Mouse (Mus musculus) intestine, embryonic 15.5 days (tissue): ENCODE results near the gene Tcl1b3. TPM values are rescaled to one million over a fixed set of nuclear protein-coding genes. Genes with fewer than 3 reads are reported as not detected.
"Not testable (repeated sequence)": the region's sequence is repeated elsewhere in the genome, so short reads cannot be mapped to it uniquely, and the experiment has no call there.

ENCODE experiments used
- ATAC-seq: fragments of 200-750 bp; cut with Nextera tagmentation; 2 replicates; pipeline ENCODE4 v1.8.0; 2017; ENCODE audit warnings: moderate TSS enrichment, moderate library complexity
- H3K27ac ChIP-seq: fragments of 300-500 bp; sonication (generic); 2 replicates; pipeline ENCODE4 v1.5.1; 2015; ENCODE audit warnings: mild to moderate bottlenecking, inconsistent platforms
- H3K27me3 ChIP-seq: fragments of 300-500 bp; sonication (generic); replicated peaks from 2 replicates; pipeline ENCODE4 v1.6.1; 2015; ENCODE audit warnings: inconsistent platforms
- H3K36me3 ChIP-seq: fragments of 300-500 bp; sonication (generic); 2 replicates; pipeline ENCODE4 v1.6.1; 2015; ENCODE audit warnings: inconsistent platforms
- H3K4me1 ChIP-seq: fragments of 300-500 bp; sonication (generic); replicated peaks from 2 replicates; pipeline ENCODE4 v1.6.1; 2015; ENCODE audit warnings: inconsistent platforms
- H3K4me2 ChIP-seq: fragments of 300-500 bp; sonication (generic); replicated peaks from 2 replicates; pipeline ENCODE4 v1.6.1; 2015; ENCODE audit warnings: mild to moderate bottlenecking, inconsistent platforms
- H3K4me3 ChIP-seq: fragments of 300-500 bp; sonication (generic); replicated peaks from 2 replicates; pipeline ENCODE4 v1.5.1; 2015; ENCODE audit warnings: inconsistent platforms
- H3K9ac ChIP-seq: fragments of 300-500 bp; sonication (generic); 2 replicates; pipeline ENCODE4 v1.6.1; 2015; ENCODE audit warnings: inconsistent platforms
- H3K9me3 ChIP-seq: fragments of 300-500 bp; sonication (generic); 2 replicates; pipeline ENCODE4 v1.6.1; 2016; ENCODE audit warnings: inconsistent platforms
- WGBS: fragments of 180-500 bp; shearing (Covaris S2); methylation state at CpG from one replicate; pipeline ENCODE4 v1.1.7; 2015; 5-methylcytosine and 5-hydroxymethylcytosine counted together
- polyA plus RNA-seq: library from polyadenylated mRNA; unstranded; fragments of >200 nt; fragmentation: Nextera tagmentation; extraction: Ambion mirVana; gene quantifications from 2 replicates; pipeline ENCODE4 v1.2.1, GENCODE M21; 2015

Tcl1b3 gene
- polyA plus RNA-seq, 1 experiment from 2014 or later = not detected

- not testable (repeated sequence) for H3K9me3 ChIP-seq, H3K27me3 ChIP-seq, H3K9ac ChIP-seq, ATAC-seq, H3K4me3 ChIP-seq, H3K4me1 ChIP-seq, H3K27ac ChIP-seq, H3K36me3 ChIP-seq, H3K4me2 ChIP-seq
- WGBS = 67% methylated on average over 7 of the region's 7 CpGs
Measured at GRCm38 (mm10) chr12:105199684-105200497, 9.0 kb downstream of the Tcl1b3 start.

GRCm38 (mm10) chr12:105201657-105202056 is 10.8 kb downstream of the Tcl1b3 start, which contains the start of gene Tcl1b4:
Gene Tcl1b4, plus strand, starts transcription at chr12:105201957.
- H3K27me3 ChIP-seq, H3K9ac ChIP-seq, H3K4me2 ChIP-seq, H3K36me3 ChIP-seq, ATAC-seq, H3K27ac ChIP-seq, H3K4me3 ChIP-seq, H3K9me3 ChIP-seq, H3K4me1 ChIP-seq: not testable (repeated sequence)
- WGBS = 90% methylated on average over 1 of the region's 1 CpGs

DNA sequence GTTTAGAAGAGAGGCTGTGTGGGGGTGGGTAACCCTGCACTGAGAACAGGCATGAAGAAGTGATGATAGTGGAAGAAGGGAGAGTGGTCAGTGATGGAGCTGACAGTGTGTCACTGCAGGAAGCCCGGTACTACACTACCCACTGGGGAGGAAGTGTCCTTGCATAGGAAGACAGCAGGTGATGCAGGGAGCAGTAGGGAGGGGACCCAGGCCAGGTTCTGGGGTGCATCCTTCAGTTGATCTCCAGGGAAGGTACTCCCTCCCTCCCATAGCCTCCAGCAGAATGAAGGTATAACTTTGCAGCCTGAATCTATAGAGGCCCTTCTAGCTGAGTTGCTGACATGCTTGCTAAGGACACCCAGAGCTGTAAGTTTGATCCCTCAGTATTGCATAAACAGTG is 16.2 kb downstream of the Tcl1b3 start:
- Histone ChIP-seq H3K4me1 (no peaks in the 10 kb centered on the region), H3K9ac (no peak overlapping the region), H3K27ac (no peak overlapping the region), H3K9me3 (no peaks in the 10 kb centered on the region), H3K27me3 (no peaks in the 10 kb centered on the region), H3K4me2 (no peak overlapping the region), H3K36me3 (no peaks in the 10 kb centered on the region), H3K4me3 (no peak overlapping the region)
- WGBS = 56% methylated on average over 1 of the region's 1 CpGs
- no peak for ATAC-seq

- Histone ChIP-seq H3K9ac (no peak overlapping the region), H3K4me2 (no peak overlapping the region), H3K27me3 (no peaks in the 10 kb centered on the region), H3K36me3 (no peaks in the 10 kb centered on the region), H3K9me3 (no peaks in the 10 kb centered on the region), H3K27ac (no peak overlapping the region), H3K4me1 (no peaks in the 10 kb centered on the region), H3K4me3 (no peak overlapping the region)
- 96% methylated on average over 1 of the region's 1 CpGs for WGBS
- no peak for ATAC-seq
Measured at GRCm38 (mm10) chr12:105208441-105208840, 17.6 kb downstream of the Tcl1b3 start.

GRCm38 (mm10) chr12:105209231-105209630 is 18.4 kb downstream of the Tcl1b3 start:
- ATAC-seq = no peak
- H3K4me3 ChIP-seq = no peak overlapping the region
- no peaks in the 10 kb centered on the region for H3K36me3 ChIP-seq
- no peaks in the 10 kb centered on the region for H3K9me3 ChIP-seq
- no peak overlapping the region for H3K27ac ChIP-seq
- 90% methylated on average over 7 of the region's 7 CpGs for WGBS
- no peak overlapping the region for H3K4me2 ChIP-seq
- no peaks in the 10 kb centered on the region for H3K27me3 ChIP-seq
- H3K9ac ChIP-seq = no peak overlapping the region
- no peaks in the 10 kb centered on the region for H3K4me1 ChIP-seq

GRCm38 (mm10) chr12:105217101-105217760 is 26.4 kb downstream of the Tcl1b3 start:
- Histone ChIP-seq H3K27me3 (no peaks in the 10 kb centered on the region), H3K36me3 (no peaks in the 10 kb centered on the region), H3K4me2 (no peak overlapping the region), H3K4me3 (no peak overlapping the region), H3K9ac (no peak overlapping the region), H3K4me1 (no peaks in the 10 kb centered on the region), H3K27ac (no peak overlapping the region), H3K9me3 (no peaks in the 10 kb centered on the region)
- no peak for ATAC-seq
- WGBS = 84% methylated on average over 7 of the region's 7 CpGs

DNA sequence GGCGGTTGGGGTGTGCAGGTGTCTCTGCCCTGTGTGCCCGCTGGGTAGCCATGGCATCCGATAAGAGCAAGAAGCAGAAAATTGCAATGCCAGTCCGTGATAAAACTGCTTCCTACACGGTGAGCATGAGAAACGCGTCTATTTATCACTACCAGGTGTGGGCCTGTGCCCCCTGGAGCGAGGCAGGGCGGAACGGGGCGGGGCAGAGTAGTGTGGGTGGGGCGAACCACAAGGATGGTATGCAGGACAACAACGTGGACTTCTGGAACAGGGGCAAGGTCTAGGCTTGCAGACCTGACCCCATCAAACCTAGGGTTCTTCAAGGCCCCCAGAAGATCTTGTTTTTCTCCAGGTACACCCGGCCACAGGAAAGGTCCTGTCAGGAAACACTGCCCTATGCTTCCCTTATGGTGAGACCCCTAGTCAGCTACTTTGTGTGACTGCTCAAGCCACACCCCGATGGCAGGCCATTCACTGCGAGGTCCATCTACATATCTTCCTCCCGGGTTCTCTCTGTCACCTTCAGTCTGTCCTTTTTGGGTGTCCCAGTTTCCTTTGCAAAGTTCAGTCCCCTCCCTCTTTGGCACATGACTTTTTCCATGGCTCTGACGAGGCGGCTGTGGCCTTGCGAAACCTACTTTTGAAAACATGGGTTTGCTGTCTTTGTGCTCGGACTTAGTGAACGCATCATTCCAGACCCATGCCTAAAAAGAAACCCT is 31.9 kb downstream of the Tcl1b3 start, which contains the start of gene Tcl1:
Gene Tcl1 (minus strand): TSS at position 193 of the 719 bp plus-strand sequence.
- no peak within 1 kb of the TSS for H3K4me2 ChIP-seq
- no peaks in the 10 kb centered on the region for H3K36me3 ChIP-seq
- no peak within 1 kb of the TSS for H3K4me3 ChIP-seq
- no peaks in the 10 kb centered on the region for H3K4me1 ChIP-seq
- H3K9me3 ChIP-seq = no peaks in the 10 kb centered on the region
- ATAC-seq = no peak
- no peaks in the 10 kb centered on the region for H3K27me3 ChIP-seq
- H3K9ac ChIP-seq = no peak within 1 kb of the TSS
- WGBS = 89% methylated on average over 22 of the region's 22 CpGs
- H3K27ac ChIP-seq = no peak within 1 kb of the TSS

DNA sequence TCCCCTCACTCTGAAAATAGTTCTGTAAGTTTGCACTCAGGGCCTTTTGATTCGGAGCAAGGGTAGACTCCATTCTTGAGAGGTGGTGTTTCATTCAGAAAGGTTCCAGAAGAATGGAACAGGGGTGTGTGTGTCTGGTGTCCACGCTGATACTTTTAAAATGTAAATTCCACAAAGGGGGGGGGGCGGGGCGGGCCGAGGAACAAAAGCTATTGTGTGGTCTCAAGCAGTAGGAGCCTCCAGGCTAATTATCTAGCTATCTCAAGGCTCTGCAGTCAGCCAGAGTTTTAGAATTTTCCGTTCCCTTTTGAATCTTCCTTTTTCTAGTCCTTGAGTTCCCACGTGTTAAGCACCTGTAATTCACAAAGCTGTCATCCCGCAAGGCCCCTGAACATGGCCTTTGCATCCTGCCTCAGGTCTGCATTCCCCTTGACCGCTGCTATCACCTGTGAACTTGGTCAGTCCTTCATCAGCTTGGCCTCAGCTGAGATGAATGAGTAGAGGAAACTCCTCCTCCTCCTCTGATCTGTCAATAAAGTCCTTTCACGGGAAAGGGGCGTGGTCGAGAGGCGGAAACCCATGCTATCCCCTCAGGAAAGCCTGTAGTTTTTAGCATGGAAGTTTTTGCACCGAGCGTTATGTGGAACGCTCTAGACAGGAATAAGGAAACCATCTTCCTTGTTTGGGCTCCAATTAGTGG is 33.9 kb downstream of the Tcl1b3 start:
- Histone ChIP-seq H3K9me3 (no peaks in the 10 kb centered on the region), H3K27ac (no peak overlapping the region), H3K9ac (no peak overlapping the region), H3K4me3 (no peak overlapping the region), H3K4me1 (no peaks in the 10 kb centered on the region), H3K27me3 (no peaks in the 10 kb centered on the region), H3K4me2 (no peak overlapping the region), H3K36me3 (no peaks in the 10 kb centered on the region)
- WGBS = 53% methylated on average over 16 of the region's 16 CpGs
- no peak for ATAC-seq

DNA sequence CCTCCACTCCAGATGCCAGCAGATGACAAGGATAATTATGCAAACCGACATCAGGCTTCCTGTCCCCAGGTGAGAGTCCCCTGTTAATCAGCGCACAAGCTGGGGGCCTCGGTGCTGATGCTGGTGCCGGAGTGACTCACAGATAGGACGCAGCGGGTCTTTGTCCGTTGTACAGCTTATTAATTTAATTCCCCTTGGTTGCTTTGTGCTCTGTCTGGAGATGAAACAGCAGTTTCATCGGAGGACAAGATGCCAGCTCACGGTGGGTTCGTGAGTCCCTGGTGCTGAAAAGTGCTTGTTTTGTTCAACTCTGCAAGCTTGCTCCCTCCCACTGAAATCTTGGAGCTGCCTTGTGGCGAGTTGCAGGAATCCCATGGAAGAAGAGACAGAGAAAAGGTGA is 43.5 kb downstream of the Tcl1b3 start:
- Histone ChIP-seq H3K4me2 (no peak overlapping the region), H3K4me3 (no peak overlapping the region), H3K27ac (no peak overlapping the region), H3K36me3 (no peaks in the 10 kb centered on the region), H3K9ac (no peak overlapping the region), H3K4me1 (no peaks in the 10 kb centered on the region), H3K27me3 (no peaks in the 10 kb centered on the region), H3K9me3 (no peaks in the 10 kb centered on the region)
- 55% methylated on average over 11 of the region's 11 CpGs for WGBS
- ATAC-seq = no peak

- no peak overlapping the region for H3K9ac ChIP-seq
- H3K27ac ChIP-seq = no peak overlapping the region
- H3K27me3 ChIP-seq = no peaks in the 10 kb centered on the region
- H3K9me3 ChIP-seq = no peaks in the 10 kb centered on the region
- no peaks in the 10 kb centered on the region for H3K4me1 ChIP-seq
- no peak overlapping the region for H3K4me3 ChIP-seq
- 79% methylated on average over 3 of the region's 3 CpGs for WGBS
- no peak for ATAC-seq
- no peak overlapping the region for H3K4me2 ChIP-seq
- H3K36me3 ChIP-seq = no peaks in the 10 kb centered on the region
Measured at GRCm38 (mm10) chr12:105235091-105235490, 44.2 kb downstream of the Tcl1b3 start.

DNA sequence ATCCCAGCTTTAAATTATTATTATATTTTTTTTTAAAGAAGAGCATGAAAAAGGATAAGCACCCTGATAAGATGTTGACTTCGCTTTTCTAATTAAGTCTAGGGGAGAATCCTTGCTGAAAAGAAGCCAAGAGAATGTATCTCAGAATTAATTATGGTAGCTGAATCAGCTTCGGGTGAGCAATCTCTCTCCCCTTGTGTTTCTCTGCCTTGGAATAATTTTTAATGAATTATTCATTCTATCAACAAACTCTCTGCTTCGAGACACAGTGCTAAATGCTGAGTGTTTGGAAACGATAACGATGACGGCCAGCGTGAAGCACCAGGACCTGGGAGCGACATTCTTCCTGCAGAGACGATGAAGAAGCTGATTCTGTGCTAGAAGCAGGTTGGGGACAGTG is 48.2 kb downstream of the Tcl1b3 start:
- ATAC-seq = no peak
- Histone ChIP-seq H3K36me3 (no peaks in the 10 kb centered on the region), H3K27me3 (no peaks in the 10 kb centered on the region), H3K9ac (no peak overlapping the region), H3K4me1 (no peaks in the 10 kb centered on the region), H3K9me3 (no peaks in the 10 kb centered on the region), H3K27ac (no peak overlapping the region), H3K4me2 (no peak overlapping the region), H3K4me3 (no peak overlapping the region)
- 88% methylated on average over 9 of the region's 9 CpGs for WGBS
